Mouse (Mus musculus) kidney, embryonic 16.5 days (tissue): ENCODE data around the gene 9530003J23Rik. TPM values are rescaled to one million over a fixed set of nuclear protein-coding genes. Genes with fewer than 3 reads are reported as not detected.
"Not testable (repeated sequence)": the region's sequence is repeated elsewhere in the genome, so short reads cannot be mapped to it uniquely, and the experiment has no call there.

ENCODE experiments used
- ATAC-seq: fragments of 200-750 bp; cut with Nextera tagmentation; 2 replicates; pipeline ENCODE4 v1.8.0; 2017; ENCODE audit warnings: moderate TSS enrichment; ENCODE audit not compliant: low FRiP score, low TSS enrichment
- H3K27ac ChIP-seq: fragments of 300-500 bp; sonication (generic); 2 replicates; pipeline ENCODE4 v1.5.1; 2014; ENCODE audit warnings: low read length
- H3K27me3 ChIP-seq: fragments of 300-500 bp; sonication (generic); 2 replicates; pipeline ENCODE4 v1.6.1; 2014; ENCODE audit warnings: low read length, control low read depth, mixed read lengths; ENCODE audit not compliant: insufficient read depth
- H3K36me3 ChIP-seq: fragments of 300-500 bp; sonication (generic); 2 replicates; pipeline ENCODE4 v1.6.1; 2014; ENCODE audit warnings: low read length, control low read depth, mixed read lengths; ENCODE audit not compliant: insufficient read depth
- H3K4me1 ChIP-seq: fragments of 300-500 bp; sonication (generic); 2 replicates; pipeline ENCODE4 v1.6.1; 2014; ENCODE audit warnings: low read length, control low read depth, mixed read lengths; ENCODE audit not compliant: insufficient read depth
- H3K4me2 ChIP-seq: fragments of 300-500 bp; sonication (generic); replicated peaks from 2 replicates; pipeline ENCODE4 v1.6.1; 2014; ENCODE audit warnings: low read depth, low read length
- H3K4me3 ChIP-seq: fragments of 300-500 bp; sonication (generic); 2 replicates; pipeline ENCODE4 v1.5.1; 2014; ENCODE audit warnings: mild to moderate bottlenecking, low read length
- H3K9ac ChIP-seq: fragments of 300-500 bp; sonication (generic); replicated peaks from 2 replicates; pipeline ENCODE4 v1.6.1; 2014; ENCODE audit warnings: low read length
- H3K9me3 ChIP-seq: fragments of 300-500 bp; sonication (generic); 2 replicates; pipeline ENCODE4 v1.6.1; 2016; ENCODE audit warnings: low read length, control low read depth
- WGBS: fragments of 180-500 bp; shearing (Covaris S2); extraction: QIAGEN DNeasy Blood & Tissue Kit; methylation state at CpG from one replicate; pipeline ENCODE4 v1.1.7; 2014; 5-methylcytosine and 5-hydroxymethylcytosine counted together
- polyA plus RNA-seq: library from polyadenylated mRNA; unstranded; fragments of >200 nt; fragmentation: Nextera tagmentation; extraction: Ambion mirVana; gene quantifications from 2 replicates; pipeline ENCODE4 v1.2.1, GENCODE M21; 2015

Gene 9530003J23Rik
- polyA plus RNA-seq, 1 experiment from 2014 or later = not detected

- Histone ChIP-seq H3K4me3 (no peak overlapping the region), H3K4me1 (no peaks in the 10 kb centered on the region), H3K9ac (no peak overlapping the region), H3K36me3 (no peaks in the 10 kb centered on the region), H3K27ac (no peak overlapping the region), H3K27me3 (no peaks in the 10 kb centered on the region), H3K4me2 (no peak overlapping the region), H3K9me3 (no peaks in the 10 kb centered on the region)
- WGBS = 81% methylated on average over 7 of the region's 7 CpGs
- ATAC-seq = no peak
Observed at GRCm38 (mm10) chr10:117281381-117281920, 42.9 kb upstream of the 9530003J23Rik start.

GRCm38 (mm10) chr10:117280000-117280399, 41.5 kb upstream of the 9530003J23Rik start:
- H3K9me3 ChIP-seq = no peaks in the 10 kb centered on the region
- ATAC-seq = no peak
- WGBS = 55% methylated on average over 1 of the region's 1 CpGs

DNA sequence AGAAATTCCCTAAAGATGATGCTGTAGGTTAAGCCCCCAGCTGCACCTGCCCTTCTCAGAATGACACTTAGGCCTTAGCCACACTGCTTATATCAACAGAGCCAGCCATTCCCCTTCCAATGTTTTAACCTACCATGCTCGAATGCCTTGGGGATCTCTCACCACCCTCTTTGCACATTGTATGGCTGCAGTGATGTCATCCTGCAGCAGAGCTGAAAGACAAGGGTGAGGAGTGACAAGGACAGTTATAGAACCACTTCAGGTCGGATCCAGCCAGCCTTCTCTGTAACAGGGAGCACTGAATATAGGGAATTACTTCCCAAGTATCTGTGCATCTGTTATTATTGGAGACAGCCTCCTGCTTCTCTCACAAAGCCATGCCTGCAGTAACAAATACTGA, 40.0 kb upstream of the 9530003J23Rik start:
- not testable (repeated sequence) for H3K4me3 ChIP-seq, H3K4me2 ChIP-seq, ATAC-seq, H3K9me3 ChIP-seq, H3K36me3 ChIP-seq, H3K9ac ChIP-seq, H3K27me3 ChIP-seq, H3K4me1 ChIP-seq, H3K27ac ChIP-seq
- 64% methylated on average over 2 of the region's 2 CpGs for WGBS

More at GRCm38 (mm10) chr10:117280000-117280399, 41.5 kb upstream of the 9530003J23Rik start:
- no peak overlapping the region for H3K27ac ChIP-seq
- H3K9ac ChIP-seq = no peak overlapping the region
- no peak overlapping the region for H3K4me3 ChIP-seq
- H3K4me2 ChIP-seq = no peak overlapping the region
- no peaks in the 10 kb centered on the region for H3K27me3 ChIP-seq
- no peaks in the 10 kb centered on the region for H3K4me1 ChIP-seq
- H3K36me3 ChIP-seq = no peaks in the 10 kb centered on the region

DNA sequence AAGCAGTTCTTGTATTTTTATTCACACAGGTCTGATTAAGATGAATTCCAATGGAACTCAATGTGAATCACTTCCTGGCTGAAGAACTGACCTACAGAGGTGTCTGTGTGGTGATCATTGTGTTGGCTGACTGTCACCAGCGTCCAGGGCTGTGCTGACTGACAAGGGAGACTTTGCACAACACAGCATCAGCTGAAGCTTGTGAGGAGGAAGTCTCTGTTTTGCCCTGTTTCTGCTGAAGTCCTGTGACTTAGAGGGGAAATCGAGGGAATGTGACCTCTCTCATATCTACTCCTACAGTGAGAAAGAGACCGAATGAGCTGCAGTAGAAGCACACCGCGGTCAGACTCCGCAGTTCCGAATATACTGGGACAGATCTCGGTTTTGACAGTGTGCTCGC, 39.3 kb upstream of the 9530003J23Rik start:
- not testable (repeated sequence) for H3K4me2 ChIP-seq, H3K9me3 ChIP-seq, H3K27ac ChIP-seq, H3K4me3 ChIP-seq, H3K4me1 ChIP-seq, ATAC-seq, H3K27me3 ChIP-seq, H3K9ac ChIP-seq, H3K36me3 ChIP-seq
- WGBS = 85% methylated on average over 9 of the region's 9 CpGs

DNA sequence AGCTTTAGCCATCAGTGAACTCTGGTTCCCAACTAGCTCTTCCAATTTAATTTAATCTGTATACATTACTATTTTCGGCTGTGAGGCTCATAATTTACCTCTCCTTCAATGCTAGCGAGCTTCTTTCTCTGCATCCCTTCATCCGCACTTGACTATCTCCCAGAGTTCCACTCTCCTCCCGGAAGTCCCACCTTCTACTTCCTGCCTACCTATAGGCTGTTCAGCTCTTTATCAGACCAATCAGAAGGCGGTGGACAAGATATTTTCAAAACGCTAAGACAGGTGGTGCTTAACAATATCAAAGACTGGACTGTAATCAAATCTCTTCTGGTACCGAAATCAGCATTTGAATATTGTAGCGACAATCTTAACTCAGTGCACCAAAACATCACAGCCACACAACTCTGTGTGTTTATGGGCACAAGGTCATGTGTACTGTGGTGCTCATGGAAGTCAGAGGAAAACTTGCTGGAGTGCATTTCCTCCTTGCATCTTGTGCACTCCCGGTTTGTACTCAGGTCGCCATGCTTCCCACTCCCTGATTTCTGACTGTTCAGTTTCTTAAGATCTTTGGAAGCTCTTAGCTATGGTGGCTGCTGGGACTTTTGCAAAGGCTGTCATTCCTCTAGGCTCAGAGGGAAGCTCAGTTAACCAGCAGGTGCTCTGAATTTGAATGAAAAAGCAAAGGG, 37.3 kb upstream of the 9530003J23Rik start:
- WGBS = 84% methylated on average over 10 of the region's 10 CpGs
- Histone ChIP-seq H3K36me3 (no peaks in the 10 kb centered on the region), H3K4me3 (no peak overlapping the region), H3K27me3 (no peaks in the 10 kb centered on the region), H3K4me1 (no peaks in the 10 kb centered on the region), H3K4me2 (no peak overlapping the region), H3K27ac (no peak overlapping the region), H3K9me3 (no peaks in the 10 kb centered on the region), H3K9ac (no peak overlapping the region)
- no peak for ATAC-seq

DNA sequence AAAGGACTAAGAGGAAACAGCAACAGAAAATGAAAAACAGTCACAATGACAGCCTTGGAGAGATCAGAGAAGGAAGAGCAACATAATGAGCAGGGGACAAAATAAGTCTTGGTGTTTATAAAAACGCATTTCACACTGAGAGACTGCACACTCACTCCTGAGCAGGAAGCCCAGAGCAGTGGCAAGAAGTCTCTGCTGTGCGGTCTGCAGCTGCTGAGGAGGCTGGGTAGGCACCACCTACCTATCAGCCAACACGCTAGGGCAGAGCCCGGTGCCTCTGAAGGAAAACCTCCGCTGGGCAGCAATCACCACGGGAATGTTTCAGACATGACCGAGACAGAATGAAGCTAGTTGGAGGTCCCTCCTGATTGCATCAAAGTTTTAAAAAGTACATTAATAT, 36.1 kb upstream of the 9530003J23Rik start:
- not testable (repeated sequence) for H3K4me3 ChIP-seq, H3K9me3 ChIP-seq, H3K27me3 ChIP-seq, H3K9ac ChIP-seq, H3K4me1 ChIP-seq, H3K4me2 ChIP-seq, H3K36me3 ChIP-seq, H3K27ac ChIP-seq, ATAC-seq
- WGBS = 79% methylated on average over 2 of the region's 7 CpGs

- Histone ChIP-seq H3K9ac (no peak overlapping the region), H3K9me3 (no peaks in the 10 kb centered on the region), H3K36me3 (no peaks in the 10 kb centered on the region), H3K4me1 (no peaks in the 10 kb centered on the region), H3K27me3 (no peaks in the 10 kb centered on the region), H3K27ac (no peak overlapping the region), H3K4me2 (no peak overlapping the region), H3K4me3 (no peak overlapping the region)
- ATAC-seq = no peak
Observed at GRCm38 (mm10) chr10:117272023-117272422, 33.5 kb upstream of the 9530003J23Rik start.

DNA sequence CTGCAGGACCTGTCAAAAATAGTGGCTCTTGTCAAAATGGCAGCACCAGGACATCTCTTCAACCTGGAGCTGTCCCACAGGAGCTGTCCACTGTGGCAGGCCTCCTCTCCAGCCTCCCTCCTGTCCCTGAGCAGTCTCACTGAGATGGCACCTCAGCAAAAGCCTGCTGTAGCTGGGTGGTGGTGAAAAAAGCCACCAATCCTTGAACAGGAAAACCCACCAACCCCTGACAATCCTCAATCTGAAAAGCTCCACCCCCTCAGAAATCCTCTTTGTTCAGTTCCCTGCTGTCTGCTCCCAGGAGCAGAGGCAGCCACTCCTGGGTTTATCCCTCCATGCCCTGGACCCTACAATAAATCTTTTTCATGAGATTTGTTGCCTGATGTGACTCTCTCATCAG, 21.4 kb upstream of the 9530003J23Rik start:
- Histone ChIP-seq H3K27me3 (no peaks in the 10 kb centered on the region), H3K4me1 (no peaks in the 10 kb centered on the region), H3K4me3 (no peak overlapping the region), H3K9ac (no peak overlapping the region), H3K4me2 (no peak overlapping the region), H3K27ac (no peak overlapping the region), H3K9me3 (0 out of 2 replicates have a peak, but pooled peaks cover 3% of the 10 kb centered on the region), H3K36me3 (no peaks in the 10 kb centered on the region)
- no peak for ATAC-seq

GRCm38 (mm10) chr10:117235866-117236265, 2.6 kb downstream of the 9530003J23Rik start:
- Histone ChIP-seq H3K36me3 (no peaks in the 10 kb centered on the region), H3K4me3 (no peak overlapping the region), H3K9me3 (no peaks in the 10 kb centered on the region), H3K4me1 (peaks cover 3% of the 10 kb centered on the region), H3K4me2 (no peak overlapping the region; the same call in 1 of the 2 replicates), H3K27me3 (no peaks in the 10 kb centered on the region), H3K27ac (no peak overlapping the region), H3K9ac (no peak overlapping the region)
- no peak for ATAC-seq
- 52% methylated on average over 11 of the region's 11 CpGs for WGBS

GRCm38 (mm10) chr10:117234825-117235224, 3.7 kb downstream of the 9530003J23Rik start:
- Histone ChIP-seq H3K4me3 (no peak overlapping the region), H3K27ac (no peak overlapping the region), H3K36me3 (no peaks in the 10 kb centered on the region), H3K4me2 (no peak overlapping the region), H3K4me1 (peaks cover 10% of the 10 kb centered on the region), H3K9ac (no peak overlapping the region), H3K27me3 (no peaks in the 10 kb centered on the region), H3K9me3 (no peaks in the 10 kb centered on the region)
- ATAC-seq = no peak
- 59% methylated on average over 4 of the region's 4 CpGs for WGBS
